Mouse (Mus musculus): Measurements from ENCODE around the gene Epb41l2. TPM values are rescaled to one million over a fixed set of nuclear protein-coding genes. Genes with fewer than 3 reads are reported as not detected.

The Epb41l2 gene
- polyA plus RNA-seq, 1 experiment = 121 TPM

DNA sequence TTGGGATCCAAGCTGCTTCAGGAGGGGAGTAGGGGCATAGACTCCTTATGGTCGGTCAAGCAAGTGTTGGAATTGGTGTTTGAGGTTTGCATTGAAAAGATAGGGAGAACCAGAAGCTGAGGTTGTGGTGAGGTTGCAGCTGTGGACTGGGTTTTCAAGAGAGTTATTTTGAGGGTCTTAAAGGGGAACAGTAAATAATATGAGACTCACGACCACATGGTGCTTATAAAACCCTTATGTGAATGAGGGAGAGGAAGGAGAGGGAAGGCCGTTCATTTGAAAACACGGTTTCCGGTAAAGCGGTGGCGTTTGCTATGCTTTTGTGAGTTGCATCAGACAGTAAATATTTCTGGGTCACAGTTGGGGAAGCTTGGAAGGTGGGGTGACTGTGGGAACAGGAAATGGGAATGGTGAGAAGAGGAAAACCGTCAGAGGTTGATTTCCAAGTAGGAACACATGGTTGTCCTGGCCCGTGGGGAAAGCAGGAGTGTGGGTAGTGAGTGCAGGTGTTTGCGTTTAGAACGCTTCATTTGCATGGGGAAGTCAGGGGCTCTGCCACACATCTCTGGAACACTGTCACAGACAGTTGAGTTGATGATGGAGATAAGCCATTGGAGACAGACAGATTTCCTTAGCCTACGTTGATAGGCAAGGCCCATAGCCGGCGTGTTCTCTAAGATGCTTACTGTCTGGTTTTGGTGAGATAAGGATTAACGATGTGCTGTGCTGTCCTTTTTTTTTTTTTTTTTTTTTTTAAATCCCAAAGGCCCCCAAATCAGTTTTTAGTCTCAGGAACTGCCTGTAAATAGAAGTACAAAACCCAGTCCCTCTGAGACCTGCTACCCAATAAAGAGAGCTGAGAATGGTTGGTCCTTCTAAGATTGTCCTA is 44.5 kb downstream of the Epb41l2 start:
- TF ChIP-seq CTCF (IDR thresholded peaks at IDR 0.05; ENCODE audit: extremely low read depth, insufficient read depth, low read length) = no peak
- no peak for TF ChIP-seq POLR2A (IDR thresholded peaks at IDR 0.05; ENCODE audit: extremely low read depth, insufficient read depth, low read length)
- no peak overlapping the region for H3K27ac ChIP-seq (ENCODE audit: insufficient read depth, low read length)
- no peaks in the 10 kb centered on the region for H3K4me1 ChIP-seq (ENCODE audit: control insufficient read depth, insufficient read depth, low read length)
- no peak overlapping the region for H3K4me3 ChIP-seq (ENCODE audit: insufficient read depth, low read length)

DNA sequence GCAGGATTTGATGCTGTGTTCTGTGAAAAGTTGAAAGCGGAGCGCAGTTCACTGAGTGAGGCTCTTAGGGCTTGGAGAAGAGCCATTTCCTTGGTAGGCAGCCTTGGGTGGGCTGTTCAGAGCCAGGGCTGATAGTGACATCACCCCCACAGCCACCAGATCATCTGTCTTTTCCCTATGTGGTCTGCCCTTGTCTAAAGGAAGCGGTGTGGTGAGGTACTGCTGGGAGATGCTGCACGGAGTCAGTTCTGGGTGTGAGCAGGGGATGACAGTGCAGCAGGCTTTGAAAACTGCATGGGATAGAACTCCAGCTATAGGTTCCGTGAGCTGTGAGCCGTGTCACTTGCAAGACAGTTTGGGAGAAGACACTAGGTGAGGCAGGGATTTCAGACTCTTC is 45.1 kb downstream of the Epb41l2 start:
- no peak for TF ChIP-seq CTCF (IDR thresholded peaks at IDR 0.05; ENCODE audit: extremely low read depth, insufficient read depth, low read length)
- TF ChIP-seq POLR2A (IDR thresholded peaks at IDR 0.05; ENCODE audit: extremely low read depth, insufficient read depth, low read length) = no peak
- Histone ChIP-seq H3K27ac (ENCODE audit: insufficient read depth, low read length) (no peak overlapping the region), H3K4me1 (ENCODE audit: control insufficient read depth, insufficient read depth, low read length) (no peaks in the 10 kb centered on the region), H3K4me3 (ENCODE audit: insufficient read depth, low read length) (no peak overlapping the region)

DNA sequence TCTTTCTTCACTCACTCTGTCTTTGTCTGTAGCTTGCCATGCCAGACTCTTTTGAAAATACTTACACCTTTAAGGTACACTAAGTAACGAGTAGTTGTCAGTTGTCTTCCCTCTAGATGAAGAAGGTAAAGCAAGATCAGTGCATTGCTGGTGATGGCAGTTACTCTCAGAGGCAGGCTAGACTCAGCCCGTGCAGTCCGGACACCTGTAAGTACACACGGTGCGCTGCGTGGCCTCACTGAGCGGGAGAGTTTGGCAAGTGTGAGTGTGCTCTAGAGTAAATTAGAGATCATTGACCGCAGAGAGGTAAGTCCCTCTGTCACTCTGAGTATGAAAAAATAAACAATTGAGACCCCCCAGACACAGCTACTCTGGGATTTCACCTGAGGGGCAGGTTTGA is 46.0 kb downstream of the Epb41l2 start:
- Histone ChIP-seq H3K4me3 (ENCODE audit: insufficient read depth, low read length) (no peak overlapping the region), H3K4me1 (ENCODE audit: control insufficient read depth, insufficient read depth, low read length) (no peaks in the 10 kb centered on the region), H3K27ac (ENCODE audit: insufficient read depth, low read length) (no peak overlapping the region)
- no peak for TF ChIP-seq CTCF (IDR thresholded peaks at IDR 0.05; ENCODE audit: extremely low read depth, insufficient read depth, low read length)
- TF ChIP-seq POLR2A (IDR thresholded peaks at IDR 0.05; ENCODE audit: extremely low read depth, insufficient read depth, low read length) = no peak

DNA sequence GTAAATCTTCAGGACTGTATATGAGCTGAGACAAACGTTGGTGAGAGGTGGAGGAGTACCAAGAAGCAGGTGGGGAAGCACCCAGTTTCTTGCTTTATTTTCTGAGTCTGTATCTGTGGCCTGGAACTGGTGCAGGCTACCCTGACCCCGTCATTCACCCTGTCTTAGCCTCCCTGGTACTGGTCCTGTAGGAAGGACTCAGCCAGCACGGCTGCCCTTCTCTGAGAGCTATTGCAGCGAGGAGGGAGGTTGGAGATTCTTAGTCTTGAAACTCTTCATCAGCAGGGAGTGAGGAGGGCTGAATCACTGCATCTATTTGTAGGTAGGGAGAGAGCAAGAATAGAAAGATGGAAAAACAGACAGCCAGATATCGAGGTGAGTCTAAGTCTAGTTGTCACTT is 47.1 kb downstream of the Epb41l2 start:
- H3K4me1 ChIP-seq (ENCODE audit: control insufficient read depth, insufficient read depth, low read length) = no peaks in the 10 kb centered on the region
- TF ChIP-seq POLR2A (IDR thresholded peaks at IDR 0.05; ENCODE audit: extremely low read depth, insufficient read depth, low read length) (no peak), CTCF (IDR thresholded peaks at IDR 0.05; ENCODE audit: extremely low read depth, insufficient read depth, low read length) (no peak)

DNA sequence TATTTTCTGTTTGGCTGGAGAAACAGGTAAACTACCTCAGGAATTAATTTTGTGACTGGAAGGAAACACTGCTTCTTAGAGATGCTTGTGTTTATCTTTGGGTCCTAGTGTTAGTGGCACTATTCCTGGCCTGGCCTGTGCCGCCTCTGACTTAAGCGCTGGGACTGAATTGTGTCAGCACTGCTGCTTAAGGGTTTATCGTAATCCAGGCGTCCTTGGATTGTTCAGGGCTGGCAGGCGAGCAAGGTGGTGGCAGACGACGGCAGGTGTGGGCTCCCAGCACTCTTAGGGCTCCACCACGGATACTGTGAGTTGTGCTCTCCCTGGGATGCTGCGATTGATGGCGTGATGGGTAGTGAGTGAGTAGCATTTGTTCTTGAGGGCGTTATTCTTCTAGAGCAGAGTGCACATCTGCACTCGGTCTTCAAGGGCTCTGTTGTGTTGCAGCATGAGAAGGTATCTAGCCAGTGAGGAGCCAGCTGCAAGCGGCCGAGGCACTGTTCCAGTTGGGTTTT is 48.6 kb downstream of the Epb41l2 start:
- Histone ChIP-seq H3K27ac (ENCODE audit: insufficient read depth, low read length) (no peak overlapping the region), H3K4me1 (ENCODE audit: control insufficient read depth, insufficient read depth, low read length) (no peaks in the 10 kb centered on the region), H3K4me3 (ENCODE audit: insufficient read depth, low read length) (no peak overlapping the region)
- TF ChIP-seq POLR2A (IDR thresholded peaks at IDR 0.05; ENCODE audit: extremely low read depth, insufficient read depth, low read length) (no peak), CTCF (IDR thresholded peaks at IDR 0.05; ENCODE audit: extremely low read depth, insufficient read depth, low read length) (no peak)

More for the DNA sequence above, 47.1 kb downstream of the Epb41l2 start:
- Histone ChIP-seq H3K4me3 (ENCODE audit: insufficient read depth, low read length) (no peak overlapping the region), H3K27ac (ENCODE audit: insufficient read depth, low read length) (no peak overlapping the region)

DNA sequence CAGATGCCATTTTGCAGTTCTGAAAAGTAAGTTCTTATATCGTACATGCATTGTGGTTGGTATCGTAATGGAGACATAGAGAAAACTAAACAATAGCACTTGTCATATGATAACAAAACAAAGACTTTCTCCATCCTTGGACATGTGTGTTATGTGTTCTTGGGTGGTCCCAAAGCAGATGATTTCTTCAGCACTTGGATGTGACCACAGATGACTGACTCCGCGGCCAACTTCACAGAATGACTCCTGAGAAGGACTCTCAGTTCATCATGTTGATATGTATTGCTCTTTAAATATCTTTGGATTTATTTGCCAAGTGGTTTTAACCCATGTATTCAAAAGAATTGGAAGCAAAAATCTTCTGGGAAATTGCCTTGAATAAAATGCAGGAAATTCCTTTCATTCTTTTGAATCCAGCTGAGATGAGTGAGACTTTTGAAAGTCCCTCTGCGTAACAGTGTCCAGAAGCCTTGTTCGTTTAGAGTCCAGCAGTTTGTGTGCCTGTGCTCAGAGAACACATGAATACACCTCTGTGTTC is 52.3 kb downstream of the Epb41l2 start:
- Histone ChIP-seq H3K27ac (ENCODE audit: insufficient read depth, low read length) (peak overlapping the region; percentile 73), H3K4me1 (ENCODE audit: control insufficient read depth, insufficient read depth, low read length) (no peaks in the 10 kb centered on the region), H3K4me3 (ENCODE audit: insufficient read depth, low read length) (no peak overlapping the region)
- TF ChIP-seq POLR2A (IDR thresholded peaks at IDR 0.05; ENCODE audit: extremely low read depth, insufficient read depth, low read length) (no peak), CTCF (IDR thresholded peaks at IDR 0.05; ENCODE audit: extremely low read depth, insufficient read depth, low read length) (no peak)

DNA sequence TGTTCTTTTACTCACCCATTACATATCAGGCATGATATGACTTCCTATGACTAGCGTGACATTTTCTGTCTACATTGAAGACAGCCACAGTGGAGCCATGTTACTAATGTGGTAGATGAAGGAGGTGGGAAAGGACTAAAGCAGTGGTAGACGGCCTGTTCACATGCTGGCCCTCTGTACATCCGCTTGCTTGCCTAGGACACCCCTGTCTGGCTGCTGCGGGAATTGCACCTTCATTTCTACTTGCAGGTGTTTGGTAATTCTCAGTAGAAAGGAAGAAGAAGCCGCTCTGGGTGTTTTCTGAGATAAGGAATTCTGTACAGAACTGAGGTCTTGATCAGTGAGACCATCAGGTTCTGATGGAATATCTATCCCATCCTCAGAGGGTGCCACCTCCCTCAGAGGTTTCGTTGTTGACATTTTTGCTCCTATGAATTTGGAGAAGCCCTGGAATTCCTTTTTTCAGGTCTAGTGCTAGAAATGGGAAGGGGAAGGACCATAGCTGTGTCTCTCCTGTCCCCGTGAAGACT is 55.7 kb downstream of the Epb41l2 start:
- Histone ChIP-seq H3K4me1 (ENCODE audit: control insufficient read depth, insufficient read depth, low read length) (no peaks in the 10 kb centered on the region), H3K27ac (ENCODE audit: insufficient read depth, low read length) (no peak overlapping the region), H3K4me3 (ENCODE audit: insufficient read depth, low read length) (no peak overlapping the region)
- TF ChIP-seq CTCF (IDR thresholded peaks at IDR 0.05; ENCODE audit: extremely low read depth, insufficient read depth, low read length) (peak; percentile 34; the same call in 1 of the 2 replicates), POLR2A (IDR thresholded peaks at IDR 0.05; ENCODE audit: extremely low read depth, insufficient read depth, low read length) (no peak)

DNA sequence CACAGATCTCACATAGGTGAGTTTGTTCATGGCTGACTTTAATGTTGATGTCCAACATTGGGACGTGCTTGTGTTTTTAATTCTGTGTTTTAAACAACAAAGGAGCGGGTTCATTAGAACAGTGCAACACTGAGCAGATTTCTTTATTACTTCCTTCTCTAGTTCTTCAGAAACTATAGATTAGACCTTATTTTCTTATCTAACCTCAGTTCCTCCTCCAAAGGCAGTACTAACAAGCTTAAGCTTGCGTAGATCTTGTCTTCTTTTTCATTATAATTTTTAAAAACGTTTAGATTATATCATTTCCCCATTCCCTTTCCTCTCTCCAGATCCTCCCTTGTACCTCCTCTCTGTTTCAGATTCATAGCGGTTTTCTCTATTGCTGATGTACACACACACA is 57.1 kb downstream of the Epb41l2 start:
- H3K27ac ChIP-seq (ENCODE audit: insufficient read depth, low read length) = no peak overlapping the region
- no peaks in the 10 kb centered on the region for H3K4me1 ChIP-seq (ENCODE audit: control insufficient read depth, insufficient read depth, low read length)
- TF ChIP-seq CTCF (IDR thresholded peaks at IDR 0.05; ENCODE audit: extremely low read depth, insufficient read depth, low read length) (no peak), POLR2A (IDR thresholded peaks at IDR 0.05; ENCODE audit: extremely low read depth, insufficient read depth, low read length) (no peak)

DNA sequence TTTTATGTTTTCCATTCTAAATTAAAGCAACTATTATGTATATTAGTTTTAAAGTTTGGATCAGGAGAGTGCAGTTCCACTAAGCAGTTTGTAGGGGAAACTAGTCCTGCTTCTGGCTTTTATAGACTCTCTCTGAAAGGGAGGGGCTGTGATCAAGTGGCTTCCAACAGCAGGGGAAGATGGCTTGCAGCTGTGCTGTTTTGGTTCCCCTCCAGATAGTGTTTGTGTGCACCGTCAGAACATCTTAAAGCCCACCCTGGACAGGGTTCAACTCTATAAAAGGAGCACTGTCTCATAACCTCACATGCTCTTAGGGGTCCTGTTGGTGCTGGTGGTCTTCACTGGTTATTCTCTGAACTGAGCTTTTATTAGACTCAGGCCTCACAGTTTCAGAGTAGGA is 66.5 kb downstream of the Epb41l2 start:
- Histone ChIP-seq H3K27ac (ENCODE audit: insufficient read depth, low read length) (peak overlapping the region; percentile 50; the same call in 1 of the 2 replicates), H3K4me1 (ENCODE audit: control insufficient read depth, insufficient read depth, low read length) (peaks cover 2% of the 10 kb centered on the region; the same call in 1 of the 2 replicates), H3K4me3 (ENCODE audit: insufficient read depth, low read length) (no peak overlapping the region)
- no peak for TF ChIP-seq POLR2A (IDR thresholded peaks at IDR 0.05; ENCODE audit: extremely low read depth, insufficient read depth, low read length)
- TF ChIP-seq CTCF (IDR thresholded peaks at IDR 0.05; ENCODE audit: extremely low read depth, insufficient read depth, low read length) = no peak

More for the DNA sequence above, 57.1 kb downstream of the Epb41l2 start:
- H3K4me3 ChIP-seq (ENCODE audit: insufficient read depth, low read length) = no peak overlapping the region
